Mouse (Mus musculus) retina, postnatal 7 days (tissue): ENCODE results near the gene Tmem233.
A peak's percentile ranks its signal among the peaks of the same experiment; 100 is the strongest.

Source experiments
- DNase-seq: peaks from one replicate; pipeline ENCODE4 v3.0.0-alpha.2; 2012; ENCODE audit warnings: low read depth, low spot score

Tmem233 gene

GRCm38 (mm10) chr5:116029071-116029470 lies 54.0 kb downstream of the Tmem233 start:
- no peak for DNase-seq

GRCm38 (mm10) chr5:116026561-116026960 lies 56.5 kb downstream of the Tmem233 start:
- no peak for DNase-seq

- DNase-seq, result no peak
These were observed 56.9 kb downstream of the Tmem233 start for GRCm38 (mm10) chr5:116026107-116026506.

- peak; percentile 85 for DNase-seq
These were observed 58.7 kb downstream of the Tmem233 start, which contains the start of gene Prkab1 for GRCm38 (mm10) chr5:116024327-116024739. Prkab1 (minus strand) TSS chr5:116024508.

GRCm38 (mm10) chr5:116023821-116024284 lies 59.2 kb downstream of the Tmem233 start:
- peak; percentile 34 for DNase-seq

- no peak for DNase-seq
These were observed 59.8 kb downstream of the Tmem233 start for GRCm38 (mm10) chr5:116023251-116023661.

GRCm38 (mm10) chr5:116022658-116023200 lies 60.3 kb downstream of the Tmem233 start:
- DNase-seq, result no peak

GRCm38 (mm10) chr5:116022131-116022530 lies 60.9 kb downstream of the Tmem233 start:
- DNase-seq, result no peak

- DNase-seq, result no peak
These were observed 61.5 kb downstream of the Tmem233 start for GRCm38 (mm10) chr5:116021552-116021951.

GRCm38 (mm10) chr5:116019371-116019770 lies 63.7 kb downstream of the Tmem233 start:
- DNase-seq, result no peak

GRCm38 (mm10) chr5:116018784-116019183 lies 64.3 kb downstream of the Tmem233 start:
- no peak for DNase-seq

GRCm38 (mm10) chr5:116018196-116018595 lies 64.8 kb downstream of the Tmem233 start:
- no peak for DNase-seq

- DNase-seq, result no peak
These were observed 65.7 kb downstream of the Tmem233 start for GRCm38 (mm10) chr5:116017391-116017790.

- DNase-seq, result no peak
These were observed 66.5 kb downstream of the Tmem233 start for GRCm38 (mm10) chr5:116016542-116016941.

GRCm38 (mm10) chr5:116014237-116014636 lies 68.8 kb downstream of the Tmem233 start:
- no peak for DNase-seq

- DNase-seq, result no peak
These were observed 69.2 kb downstream of the Tmem233 start for GRCm38 (mm10) chr5:116013821-116014220.

- DNase-seq, result no peak
These were observed 70.5 kb downstream of the Tmem233 start for GRCm38 (mm10) chr5:116012503-116012902.

- DNase-seq, result no peak
These were observed 71.3 kb downstream of the Tmem233 start for GRCm38 (mm10) chr5:116011700-116012099.

GRCm38 (mm10) chr5:116009884-116010627 lies 73.0 kb downstream of the Tmem233 start:
- DNase-seq, result no peak

- peak; percentile 76 for DNase-seq
These were observed 73.8 kb downstream of the Tmem233 start for GRCm38 (mm10) chr5:116009091-116009851.

- no peak for DNase-seq
These were observed 75.3 kb downstream of the Tmem233 start for GRCm38 (mm10) chr5:116007723-116008122.
